Mouse (Mus musculus): ENCODE measurements around the gene Fut9. TPM values are rescaled to one million over a fixed set of nuclear protein-coding genes. Genes with fewer than 3 reads are reported as not detected.

Fut9 gene
- polyA plus RNA-seq, 1 experiment = 0.08 TPM

DNA sequence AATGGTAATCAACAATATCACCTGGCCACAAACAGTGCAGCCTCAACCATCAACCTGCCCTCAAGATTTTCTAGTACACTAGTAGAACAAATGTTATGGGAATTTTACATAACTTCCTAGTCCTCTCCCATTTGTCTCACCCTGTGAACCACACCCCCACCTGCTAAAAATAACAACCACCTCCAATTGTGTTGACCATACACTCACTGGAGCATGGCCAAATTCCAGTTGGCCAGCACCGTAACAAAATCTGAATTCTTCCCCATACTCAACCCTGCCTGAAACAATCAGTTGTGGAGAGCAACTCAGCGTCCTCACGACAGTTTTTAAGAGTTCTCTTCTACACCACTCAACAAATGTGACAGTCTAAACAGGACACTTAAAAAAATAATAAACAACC lies 141.3 kb downstream of the Fut9 start:
- no peaks in the 10 kb centered on the region for H3K4me1 ChIP-seq (replicated peaks; ENCODE audit: control insufficient read depth, insufficient read depth, low read length)
- no peaks in the 10 kb centered on the region for H3K36me3 ChIP-seq (ENCODE audit: control insufficient read depth, insufficient read depth, low read length)
- WGBS = 83% methylated on average over 3 of the region's 3 CpGs
- no peak overlapping the region for H3K27ac ChIP-seq (ENCODE audit: control insufficient read depth, insufficient read depth, low read length)
- H3K4me3 ChIP-seq (ENCODE audit: control insufficient read depth, insufficient read depth, low read length) = no peak overlapping the region
- TF ChIP-seq POLR2A (IDR thresholded peaks at IDR 0.05; ENCODE audit: control insufficient read depth, extremely low read depth, insufficient read depth, low read length, poor library complexity) = no peak
- no peaks in the 10 kb centered on the region for H3K27me3 ChIP-seq (ENCODE audit: control insufficient read depth, insufficient read depth, low read length)
- no peak for DNase-seq

DNA sequence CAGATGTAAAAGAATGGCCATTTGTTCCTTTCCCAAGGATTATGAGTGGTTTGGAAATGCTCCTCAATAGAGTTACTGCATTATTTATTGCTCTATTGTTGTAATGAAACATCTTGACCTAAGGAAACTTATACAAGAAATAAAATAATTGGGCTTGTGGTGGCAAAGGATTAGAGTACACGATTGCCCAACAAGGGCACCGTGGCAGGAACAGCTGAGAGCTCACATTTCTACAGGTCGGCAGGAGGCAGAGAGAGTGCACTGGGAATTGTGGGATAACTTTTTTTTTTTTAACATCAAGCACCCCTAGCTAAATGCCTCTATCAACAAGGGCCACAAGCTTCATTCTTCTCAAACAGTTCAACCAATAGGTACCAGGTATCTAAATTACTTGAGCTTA lies 148.1 kb downstream of the Fut9 start:
- Histone ChIP-seq H3K4me1 (replicated peaks; ENCODE audit: control insufficient read depth, insufficient read depth, low read length) (no peaks in the 10 kb centered on the region), H3K27me3 (ENCODE audit: control insufficient read depth, insufficient read depth, low read length) (no peaks in the 10 kb centered on the region), H3K27ac (ENCODE audit: control insufficient read depth, insufficient read depth, low read length) (no peak overlapping the region), H3K4me3 (ENCODE audit: control insufficient read depth, insufficient read depth, low read length) (no peak overlapping the region), H3K36me3 (ENCODE audit: control insufficient read depth, insufficient read depth, low read length) (no peaks in the 10 kb centered on the region)
- WGBS = 84% methylated on average over 3 of the region's 3 CpGs
- TF ChIP-seq POLR2A (IDR thresholded peaks at IDR 0.05; ENCODE audit: control insufficient read depth, extremely low read depth, insufficient read depth, low read length, poor library complexity) (no peak), CTCF (IDR thresholded peaks at IDR 0.05; ENCODE audit: borderline replicate concordance, control insufficient read depth, extremely low read depth, insufficient read depth, low read length, poor library complexity) (no peak)
- DNase-seq = no peak

DNA sequence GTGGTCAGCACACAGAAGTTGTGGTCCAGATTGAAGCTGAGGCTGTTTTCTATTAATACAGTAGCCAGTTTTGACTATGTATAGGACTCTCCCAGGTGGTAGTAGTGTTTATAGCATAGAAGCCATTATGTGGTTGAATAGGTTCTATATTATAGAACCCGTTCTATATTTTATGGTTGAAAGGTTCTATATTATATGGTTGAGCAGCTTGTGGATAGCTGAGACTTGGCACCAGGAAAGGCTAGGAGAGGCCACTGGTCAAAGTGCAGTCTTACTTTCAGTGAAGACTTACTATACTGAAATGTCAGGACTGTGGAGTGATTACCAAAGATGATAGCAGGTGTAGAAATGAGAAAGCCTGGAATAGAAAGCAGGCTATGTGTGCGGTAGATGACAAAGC lies 151.9 kb downstream of the Fut9 start:
- no peaks in the 10 kb centered on the region for H3K27me3 ChIP-seq (ENCODE audit: control insufficient read depth, insufficient read depth, low read length)
- DNase-seq = no peak
- TF ChIP-seq CTCF (IDR thresholded peaks at IDR 0.05; ENCODE audit: borderline replicate concordance, control insufficient read depth, extremely low read depth, insufficient read depth, low read length, poor library complexity) = no peak
- no peak for TF ChIP-seq POLR2A (IDR thresholded peaks at IDR 0.05; ENCODE audit: control insufficient read depth, extremely low read depth, insufficient read depth, low read length, poor library complexity)
- H3K36me3 ChIP-seq (ENCODE audit: control insufficient read depth, insufficient read depth, low read length) = no peaks in the 10 kb centered on the region
- no peaks in the 10 kb centered on the region for H3K4me1 ChIP-seq (replicated peaks; ENCODE audit: control insufficient read depth, insufficient read depth, low read length)
- H3K27ac ChIP-seq (ENCODE audit: control insufficient read depth, insufficient read depth, low read length) = no peak overlapping the region
- 93% methylated on average over 2 of the region's 2 CpGs for WGBS
- no peak overlapping the region for H3K4me3 ChIP-seq (ENCODE audit: control insufficient read depth, insufficient read depth, low read length)

DNA sequence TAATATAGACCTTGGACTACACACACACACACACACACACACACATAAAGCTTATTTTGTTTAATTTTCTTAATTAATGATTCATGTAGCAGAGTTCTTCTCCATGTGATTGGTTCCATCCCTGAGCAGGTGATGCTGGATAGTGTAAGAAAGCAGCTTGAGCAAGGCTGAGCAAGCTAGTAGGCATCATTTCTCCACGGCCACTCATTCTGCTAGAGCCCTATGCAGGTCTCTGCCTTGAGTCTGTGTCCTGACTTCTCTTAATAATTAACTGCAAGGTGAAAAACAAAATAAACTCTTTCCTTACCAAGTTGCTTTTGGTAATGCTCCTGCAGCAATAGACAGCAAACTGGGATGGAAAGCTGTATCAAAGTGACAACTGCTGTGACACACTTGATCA lies 152.5 kb downstream of the Fut9 start:
- no peaks in the 10 kb centered on the region for H3K27me3 ChIP-seq (ENCODE audit: control insufficient read depth, insufficient read depth, low read length)
- H3K36me3 ChIP-seq (ENCODE audit: control insufficient read depth, insufficient read depth, low read length) = no peaks in the 10 kb centered on the region
- TF ChIP-seq CTCF (IDR thresholded peaks at IDR 0.05; ENCODE audit: borderline replicate concordance, control insufficient read depth, extremely low read depth, insufficient read depth, low read length, poor library complexity) (no peak), POLR2A (IDR thresholded peaks at IDR 0.05; ENCODE audit: control insufficient read depth, extremely low read depth, insufficient read depth, low read length, poor library complexity) (no peak)
- H3K4me1 ChIP-seq (replicated peaks; ENCODE audit: control insufficient read depth, insufficient read depth, low read length) = no peaks in the 10 kb centered on the region
- no peak for DNase-seq
- WGBS = 77% methylated on average over 1 of the region's 1 CpGs
- no peak overlapping the region for H3K4me3 ChIP-seq (ENCODE audit: control insufficient read depth, insufficient read depth, low read length)
- H3K27ac ChIP-seq (ENCODE audit: control insufficient read depth, insufficient read depth, low read length) = no peak overlapping the region

DNA sequence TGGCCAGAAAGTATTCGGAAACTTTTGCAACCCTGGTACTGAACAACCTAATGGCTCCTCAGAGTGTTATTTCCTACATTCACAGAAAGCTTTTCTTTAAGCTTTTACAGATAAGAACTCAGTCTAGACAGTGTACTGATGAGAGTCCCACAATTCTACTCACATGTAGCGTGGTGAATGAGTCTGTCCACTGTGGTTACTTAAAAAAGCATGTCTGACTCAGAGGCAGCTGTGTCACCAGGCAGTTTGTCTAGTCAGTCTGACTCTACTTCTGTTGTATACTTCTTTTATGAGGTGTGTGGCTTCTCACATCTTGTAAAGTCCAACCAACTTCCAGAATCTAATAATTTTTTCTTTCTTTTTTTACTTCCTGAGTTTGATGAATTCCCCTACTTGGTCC lies 154.5 kb downstream of the Fut9 start:
- WGBS = 69% methylated on average over 2 of the region's 2 CpGs
- Histone ChIP-seq H3K27ac (ENCODE audit: control insufficient read depth, insufficient read depth, low read length) (no peak overlapping the region), H3K4me3 (ENCODE audit: control insufficient read depth, insufficient read depth, low read length) (no peak overlapping the region), H3K4me1 (replicated peaks; ENCODE audit: control insufficient read depth, insufficient read depth, low read length) (no peaks in the 10 kb centered on the region), H3K27me3 (ENCODE audit: control insufficient read depth, insufficient read depth, low read length) (no peaks in the 10 kb centered on the region), H3K36me3 (ENCODE audit: control insufficient read depth, insufficient read depth, low read length) (no peaks in the 10 kb centered on the region)
- no peak for TF ChIP-seq POLR2A (IDR thresholded peaks at IDR 0.05; ENCODE audit: control insufficient read depth, extremely low read depth, insufficient read depth, low read length, poor library complexity)
- TF ChIP-seq CTCF (IDR thresholded peaks at IDR 0.05; ENCODE audit: borderline replicate concordance, control insufficient read depth, extremely low read depth, insufficient read depth, low read length, poor library complexity) = no peak
- no peak for DNase-seq

DNA sequence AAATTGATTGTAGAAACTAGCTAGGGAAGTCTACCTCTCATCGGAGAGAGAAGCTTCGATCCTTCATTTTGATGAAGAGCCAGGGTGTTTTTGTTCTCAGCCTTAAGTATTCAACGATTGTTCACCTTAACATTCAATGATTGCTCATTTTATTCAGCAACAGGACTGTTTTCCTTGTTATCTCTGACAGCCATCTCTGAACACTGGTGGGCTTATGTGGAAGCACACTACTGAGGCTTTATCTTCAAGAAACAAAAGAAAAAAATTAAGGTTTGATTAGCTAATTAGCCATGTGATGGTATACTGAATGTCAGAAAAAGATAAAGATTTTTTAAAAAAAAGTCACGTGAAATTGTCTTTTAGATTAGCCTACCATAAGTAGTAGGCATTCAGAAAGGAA lies 158.1 kb downstream of the Fut9 start:
- H3K27ac ChIP-seq (ENCODE audit: control insufficient read depth, insufficient read depth, low read length) = no peak overlapping the region
- no peak overlapping the region for H3K4me3 ChIP-seq (ENCODE audit: control insufficient read depth, insufficient read depth, low read length)
- H3K36me3 ChIP-seq (ENCODE audit: control insufficient read depth, insufficient read depth, low read length) = no peaks in the 10 kb centered on the region
- 92% methylated on average over 4 of the region's 4 CpGs for whole genome bisulfite sequencing
- TF ChIP-seq POLR2A (IDR thresholded peaks at IDR 0.05; ENCODE audit: control insufficient read depth, extremely low read depth, insufficient read depth, low read length, poor library complexity) (no peak), CTCF (IDR thresholded peaks at IDR 0.05; ENCODE audit: borderline replicate concordance, control insufficient read depth, extremely low read depth, insufficient read depth, low read length, poor library complexity) (no peak)
- H3K4me1 ChIP-seq (replicated peaks; ENCODE audit: control insufficient read depth, insufficient read depth, low read length) = no peaks in the 10 kb centered on the region
- no peaks in the 10 kb centered on the region for H3K27me3 ChIP-seq (ENCODE audit: control insufficient read depth, insufficient read depth, low read length)
- DNase-seq = no peak

DNA sequence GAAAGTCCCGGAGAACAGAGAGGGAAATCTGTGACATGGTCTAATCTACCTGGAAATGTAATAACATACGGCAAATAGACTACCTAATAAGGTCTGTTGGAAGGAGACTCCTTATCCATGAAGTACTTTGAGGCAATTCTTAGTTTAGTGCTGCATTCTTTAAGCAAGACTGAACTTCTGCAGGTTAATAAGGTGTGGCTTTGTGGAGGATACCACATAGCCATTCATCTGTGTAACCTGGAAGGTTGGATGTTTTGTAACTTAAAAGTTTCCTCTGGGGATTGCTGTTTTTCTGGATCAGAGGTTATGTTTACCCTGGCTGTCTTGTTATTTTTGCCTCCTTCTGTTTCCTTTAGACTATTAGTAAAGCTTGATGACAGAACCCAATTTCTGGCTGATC lies 166.8 kb downstream of the Fut9 start:
- no peak overlapping the region for H3K4me3 ChIP-seq (ENCODE audit: control insufficient read depth, insufficient read depth, low read length)
- H3K36me3 ChIP-seq (ENCODE audit: control insufficient read depth, insufficient read depth, low read length) = no peaks in the 10 kb centered on the region
- WGBS = 93% methylated on average over 2 of the region's 2 CpGs
- no peak overlapping the region for H3K27ac ChIP-seq (ENCODE audit: control insufficient read depth, insufficient read depth, low read length)
- no peaks in the 10 kb centered on the region for H3K4me1 ChIP-seq (replicated peaks; ENCODE audit: control insufficient read depth, insufficient read depth, low read length)
- DNase-seq = no peak
- TF ChIP-seq CTCF (IDR thresholded peaks at IDR 0.05; ENCODE audit: borderline replicate concordance, control insufficient read depth, extremely low read depth, insufficient read depth, low read length, poor library complexity) (no peak), POLR2A (IDR thresholded peaks at IDR 0.05; ENCODE audit: control insufficient read depth, extremely low read depth, insufficient read depth, low read length, poor library complexity) (no peak)
- no peaks in the 10 kb centered on the region for H3K27me3 ChIP-seq (ENCODE audit: control insufficient read depth, insufficient read depth, low read length)

All from thymus, adult 2 months (tissue).